Mouse (Mus musculus) myocyte (in vitro differentiated cells): Measurements from ENCODE around the gene Tfcp2l1.

Experiments
- POLR2A ChIP-seq: IDR thresholded peaks from one replicate; pipeline ENCODE4 v1.6.1; 2011; ENCODE audit warnings: low read depth, mild to moderate bottlenecking, control low read depth, moderate library complexity; ENCODE audit not compliant: insufficient read length
- POLR2AphosphoS2 ChIP-seq: IDR thresholded peaks from one replicate; pipeline ENCODE4 v1.6.1; 2011; ENCODE audit warnings: low read depth, control low read depth; ENCODE audit not compliant: insufficient read length

GRCm38 (mm10) chr1:118627781-118628464 is at the start of gene Tfcp2l1:
- TF ChIP-seq POLR2AphosphoS2 (no peak), POLR2A (no peak)
